Mouse (Mus musculus) myocyte (in vitro differentiated cells): ENCODE measurements around the gene Fundc2.

ENCODE experiments used
- E2F4 ChIP-seq: IDR thresholded peaks from one replicate; pipeline ENCODE4 v1.6.1; 2011; ENCODE audit warnings: mild to moderate bottlenecking, control low read depth, moderate library complexity; ENCODE audit not compliant: insufficient read depth
- MAX ChIP-seq: IDR thresholded peaks from one replicate; pipeline ENCODE4 v1.6.1; 2011; ENCODE audit warnings: low read depth, mild to moderate bottlenecking, control low read depth
- MYOD1 ChIP-seq, 3 experiments: IDR thresholded peaks; one replicate each; pipeline ENCODE4 v1.6.1; 2011; ENCODE audit warnings: control low read depth in 2 of 3, low read depth in 2 of 3, mild to moderate bottlenecking in 2 of 3, moderate library complexity in 1 of 3; ENCODE audit not compliant: insufficient read length in 2 of 3, control insufficient read depth in 1 of 3
- MYOG ChIP-seq, 3 experiments: IDR thresholded peaks; one replicate each; pipeline ENCODE4 v1.6.1; 2011; ENCODE audit warnings: control low read depth in 2 of 3, low read depth in 2 of 3, mild to moderate bottlenecking in 2 of 3; ENCODE audit not compliant: insufficient read length in 2 of 3, control insufficient read depth in 1 of 3, insufficient read depth in 1 of 3
- POLR2A ChIP-seq: IDR thresholded peaks from one replicate; pipeline ENCODE4 v1.6.1; 2011; ENCODE audit warnings: low read depth, mild to moderate bottlenecking, control low read depth, moderate library complexity; ENCODE audit not compliant: insufficient read length
- POLR2AphosphoS2 ChIP-seq: IDR thresholded peaks from one replicate; pipeline ENCODE4 v1.6.1; 2011; ENCODE audit warnings: low read depth, control low read depth; ENCODE audit not compliant: insufficient read length
- TCF12 ChIP-seq: IDR thresholded peaks from one replicate; pipeline ENCODE4 v1.6.1; 2011; ENCODE audit warnings: mild to moderate bottlenecking, control low read depth; ENCODE audit not compliant: poor library complexity, insufficient read depth, severe bottlenecking
- USF1 ChIP-seq: IDR thresholded peaks from one replicate; pipeline ENCODE4 v1.6.1; 2011; ENCODE audit warnings: low read depth, mild to moderate bottlenecking, control low read depth, moderate library complexity

DNA sequence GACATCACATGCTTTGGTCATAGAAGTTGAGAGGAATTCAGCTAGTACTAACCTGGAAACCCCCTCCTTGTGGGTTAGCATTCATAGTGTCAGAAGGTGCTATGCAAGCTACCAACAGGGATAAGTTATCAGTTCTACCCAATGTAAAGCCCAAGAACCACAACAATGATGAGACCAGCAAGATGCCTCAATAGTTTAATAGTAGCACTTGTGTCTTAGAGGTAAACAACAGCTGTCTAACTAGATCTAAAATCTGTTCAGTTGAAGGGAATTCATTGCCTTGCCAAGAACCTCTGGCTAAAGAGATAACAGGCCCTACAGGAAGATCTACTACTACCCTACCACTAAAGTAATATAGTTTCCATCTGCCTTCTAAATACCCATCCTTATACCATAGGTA is 5.4 kb upstream of the Fundc2 start:
- TF ChIP-seq POLR2A = no peak
- TF ChIP-seq USF1 = no peak
- no peak for TF ChIP-seq E2F4
- TF ChIP-seq MYOG (IDR thresholded peaks at IDR 0.05; ENCODE audit: control insufficient read depth in 1 of 3, insufficient read depth in 1 of 3, insufficient read length in 2 of 3, low read depth in 2 of 3) = no peak
- TF ChIP-seq TCF12 = no peak
- no peak for TF ChIP-seq MAX
- no peak for TF ChIP-seq MYOD1 (IDR thresholded peaks at IDR 0.05; ENCODE audit: control insufficient read depth in 1 of 3, insufficient read length in 2 of 3, low read depth in 2 of 3)
- TF ChIP-seq POLR2AphosphoS2 = no peak
